Mouse (Mus musculus) olfactory bulb, adult 2 months (tissue): ENCODE data around the gene Lsamp.

Experiments
- CTCF ChIP-seq: fragments of 200-500 bp; IDR thresholded peaks from 2 replicates; pipeline ENCODE4 v1.5.1; 2012; ENCODE audit warnings: low read depth, mild to moderate bottlenecking, low read length, moderate library complexity; ENCODE audit not compliant: insufficient read depth
- POLR2A ChIP-seq: fragments of 200-500 bp; IDR thresholded peaks from 2 replicates; pipeline ENCODE4 v1.6.1; 2012; ENCODE audit warnings: mild to moderate bottlenecking, low read depth, low read length, moderate library complexity; ENCODE audit not compliant: insufficient read depth

DNA sequence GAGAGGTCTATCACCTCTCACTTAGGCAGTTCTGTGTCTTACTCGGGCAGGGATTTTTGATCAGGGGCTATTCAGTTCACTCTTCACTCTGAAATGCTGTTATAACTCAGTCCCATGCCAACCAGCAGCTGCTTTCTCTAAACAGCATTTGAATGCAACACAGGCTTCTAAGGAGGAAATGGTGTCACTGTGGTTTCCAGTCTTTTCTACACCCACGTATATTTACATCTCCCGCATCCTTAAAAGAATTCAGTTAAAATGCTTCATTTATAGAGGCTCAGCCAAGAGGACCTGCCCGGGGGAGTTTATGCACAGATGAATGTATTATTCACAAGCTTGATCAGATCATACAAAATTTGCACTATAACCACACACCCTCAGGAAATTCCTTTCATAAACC, 306.0 kb downstream of the Lsamp start:
- TF ChIP-seq CTCF (no peak), POLR2A (no peak)
